10 mouse cellular contexts compared by ENCODE assay signal in the genomic region with DNA sequence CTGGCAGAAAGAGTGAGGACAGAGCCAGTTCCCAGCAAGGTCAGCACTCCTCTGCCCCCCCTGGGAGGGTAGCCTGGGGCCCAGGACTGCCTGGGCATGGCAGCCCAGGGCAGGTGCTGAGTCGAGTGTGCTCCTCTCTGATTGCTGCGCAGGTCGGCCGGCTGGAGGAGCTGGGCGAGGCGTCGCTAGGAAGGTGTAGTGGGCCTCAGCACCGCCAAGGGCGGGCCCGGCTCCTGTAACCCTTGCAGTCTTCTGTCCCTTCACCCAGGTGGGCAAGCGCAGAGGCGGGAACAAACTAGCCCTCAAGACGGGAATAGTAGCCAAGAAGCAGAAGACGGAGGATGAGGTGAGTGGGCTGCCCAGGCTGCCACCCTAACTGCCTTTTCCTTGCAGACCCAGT. TPM values are rescaled to one million over a fixed set of nuclear protein-coding genes. Genes with fewer than 3 reads are reported as not detected.
DNase-seq lines count a peak whose midpoint lies in the region; ATAC-seq and TF ChIP-seq lines count a peak whose summit lies in the region.
"Had no signal": no experiment of that assay in that cellular context is flagged by ENCODE, and none has a peak within 500 bp of the region (broad histone marks: within the 10 kb centered on the region; RNA-seq: fewer than 3 reads in every experiment).

No protein-coding gene starts in this region.

- intact Hi-C loops in gastrocnemius, postnatal 36 days (cut with DNase I): no loop called here

- no peak overlapping the region for H3K9ac ChIP-seq in intestine, postnatal 0 days (ENCODE audit: low read depth, low read length)
- H3K9ac ChIP-seq in stomach, embryonic 15.5 days: 0 out of 2 replicates have a peak overlapping the region, but pooled peaks have one; percentile 4

- H3K27me3 ChIP-seq in cerebellum, adult 2 months (ENCODE audit: control insufficient read depth, insufficient read depth, low read length): no peaks in the 10 kb centered on the region
- no peaks in the 10 kb centered on the region for H3K27me3 ChIP-seq in megakaryocyte, embryonic 14.5 days (replicated peaks)
- no peaks in the 10 kb centered on the region for H3K27me3 ChIP-seq in intestine, postnatal 0 days (replicated peaks; ENCODE audit: control insufficient read depth, insufficient read depth, low read length)
- no peaks in the 10 kb centered on the region for H3K27me3 ChIP-seq in stomach, embryonic 15.5 days (replicated peaks)

- no peak for TF ChIP-seq CTCF in cerebellum, adult 2 months (IDR thresholded peaks at IDR 0.05; ENCODE audit: borderline replicate concordance, insufficient read depth, low read depth, low read length)
- TF ChIP-seq CTCF in intestine, postnatal 0 days (IDR thresholded peaks at IDR 0.05; ENCODE audit: low read depth): no peak

- TF ChIP-seq POLR2A in cerebellum, adult 2 months (IDR thresholded peaks at IDR 0.05; ENCODE audit: borderline replicate concordance, insufficient read depth, low read length): no peak

- DNase-seq in cerebellum, adult 9-11 months: peak; percentile 49
- DNase-seq in cerebellum, adult 2 months: no peak
- no peak for DNase-seq in gastrocnemius, postnatal 36 days
- DNase-seq in adrenal gland, postnatal 36 days: no peak
- DNase-seq: thymus, postnatal 14 days had no signal

- H3K4me1 ChIP-seq in cerebellum, adult 2 months (ENCODE audit: control insufficient read depth, insufficient read depth, low read length): peaks cover 6% of the 10 kb centered on the region
- H3K4me1 ChIP-seq in megakaryocyte, embryonic 14.5 days: peaks cover 58% of the 10 kb centered on the region
- 0 out of 2 replicates have a peak, but pooled peaks cover 5% of the 10 kb centered on the region for H3K4me1 ChIP-seq in intestine, postnatal 0 days (replicated peaks; ENCODE audit: control insufficient read depth, insufficient read depth, low read length)
- peaks cover 28% of the 10 kb centered on the region for H3K4me1 ChIP-seq in stomach, embryonic 15.5 days

- peak overlapping the region; percentile 91 for H3K4me2 ChIP-seq in intestine, postnatal 0 days (replicated peaks; ENCODE audit: low read depth)
- H3K4me2 ChIP-seq in stomach, embryonic 15.5 days: peak overlapping the region; percentile 50

- WGBS in cerebellum, adult 2 months: 81% methylated on average over 14 of the region's 14 CpGs
- 57% methylated on average over 14 of the region's 14 CpGs for WGBS in intestine, postnatal 0 days
- 81% methylated on average over 14 of the region's 14 CpGs for WGBS in stomach, embryonic 15.5 days

- no peak for ATAC-seq in megakaryocyte, adult 5-6 weeks (ENCODE audit: poor library complexity, severe bottlenecking)
- ATAC-seq in intestine, postnatal 0 days: no peak
- ATAC-seq in stomach, embryonic 15.5 days (ENCODE audit: insufficient read depth, low FRiP score, low read depth): no peak

- H3K4me3 ChIP-seq in cerebellum, adult 2 months (replicated peaks; ENCODE audit: insufficient read depth, low read depth, low read length): no peak overlapping the region
- peak overlapping the region; percentile 99 for H3K4me3 ChIP-seq in megakaryocyte, embryonic 14.5 days (replicated peaks)
- 0 out of 2 replicates have a peak overlapping the region, but pooled peaks have one; percentile 99 for H3K4me3 ChIP-seq in intestine, postnatal 0 days (ENCODE audit: low read depth, low read length)
- no peak overlapping the region for H3K4me3 ChIP-seq in stomach, embryonic 15.5 days (replicated peaks)

- H3K27ac ChIP-seq in cerebellum, adult 2 months (ENCODE audit: insufficient read depth, low read length): no peak overlapping the region
- peak overlapping the region; percentile 41; the same call in 1 of the 2 replicates for H3K27ac ChIP-seq in intestine, postnatal 0 days (ENCODE audit: low read depth, low read length)
- no peak overlapping the region for H3K27ac ChIP-seq in stomach, embryonic 15.5 days

- no peaks in the 10 kb centered on the region for H3K9me3 ChIP-seq in megakaryocyte, embryonic 14.5 days
- H3K9me3 ChIP-seq in intestine, postnatal 0 days (ENCODE audit: control insufficient read depth): no peaks in the 10 kb centered on the region
- H3K9me3 ChIP-seq in stomach, embryonic 15.5 days: no peaks in the 10 kb centered on the region

- peaks cover 55% of the 10 kb centered on the region for H3K36me3 ChIP-seq in megakaryocyte, embryonic 14.5 days (replicated peaks; ENCODE audit: low read length)
- peaks cover 21% of the 10 kb centered on the region for H3K36me3 ChIP-seq in intestine, postnatal 0 days (ENCODE audit: control insufficient read depth, insufficient read depth)
- H3K36me3 ChIP-seq in stomach, embryonic 15.5 days: peaks cover 37% of the 10 kb centered on the region

RNA-seq across cellular contexts. Expression of gene Trir, which starts 2.6 kb away (rescaled TPM):
- 138 and 150 TPM in 2 replicates for polyA plus RNA-seq in cerebellum, adult 2 months (2012; rRNA removed)
- polyA plus RNA-seq in megakaryocyte, embryonic 14.5 days (2012; ENCODE audit: insufficient read depth, low replicate concordance): 123 and 539 TPM in 2 replicates
- 138 and 141 TPM in 2 replicates for total RNA-seq in megakaryocyte, adult 5-6 weeks (2015)
- 411 and 422 TPM in 2 replicates for total RNA-seq in megakaryocyte, adult 5-6 weeks (2017)
- 121 and 122 TPM in 2 replicates for polyA plus RNA-seq in intestine, postnatal 0 days (2015; fragmentation: Nextera tagmentation; extraction: Ambion mirVana)
- 104 and 132 TPM in 2 replicates for polyA plus RNA-seq in stomach, embryonic 15.5 days (2015; fragmentation: Nextera tagmentation; extraction: Ambion mirVana)
- total RNA-seq in gastrocnemius, postnatal 36 days (2021): 10 to 100 TPM; 71.9 to 73.6 TPM
- total RNA-seq in adrenal gland, postnatal 36 days (2021): 100 to 1,000 TPM; 157 to 178 TPM

RNA-seq across cellular contexts. Expression of gene Asna1, which starts 4.2 kb away (rescaled TPM):
- polyA plus RNA-seq in cerebellum, adult 2 months (2012; rRNA removed): 291 and 296 TPM in 2 replicates
- polyA plus RNA-seq in megakaryocyte, embryonic 14.5 days (2012; ENCODE audit: insufficient read depth, low replicate concordance): 103 and 181 TPM in 2 replicates
- total RNA-seq in megakaryocyte, adult 5-6 weeks (2015): 52.5 and 64.0 TPM in 2 replicates
- 61.2 and 65.5 TPM in 2 replicates for total RNA-seq in megakaryocyte, adult 5-6 weeks (2017)
- polyA plus RNA-seq in intestine, postnatal 0 days (2015; fragmentation: Nextera tagmentation; extraction: Ambion mirVana): 98.4 and 105 TPM in 2 replicates
- polyA plus RNA-seq in stomach, embryonic 15.5 days (2015; fragmentation: Nextera tagmentation; extraction: Ambion mirVana): 108 and 115 TPM in 2 replicates
- 10 to 100 TPM; 49.7 to 50.8 TPM for total RNA-seq in gastrocnemius, postnatal 36 days (2021)
- 10 to 100 TPM; 91.0 to 93.4 TPM for total RNA-seq in adrenal gland, postnatal 36 days (2021)

RNA-seq across cellular contexts. Expression of gene Tnpo2, which starts 7.4 kb away (rescaled TPM):
- polyA plus RNA-seq in cerebellum, adult 2 months (2012; rRNA removed): 92.0 and 97.9 TPM in 2 replicates
- 5.1 and 5.3 TPM in 2 replicates for polyA plus RNA-seq in megakaryocyte, embryonic 14.5 days (2012; ENCODE audit: insufficient read depth, low replicate concordance)
- total RNA-seq in megakaryocyte, adult 5-6 weeks (2015): 13.2 and 18.8 TPM in 2 replicates
- 13.1 and 17.7 TPM in 2 replicates for total RNA-seq in megakaryocyte, adult 5-6 weeks (2017)
- 9.8 and 10.9 TPM in 2 replicates for polyA plus RNA-seq in intestine, postnatal 0 days (2015; fragmentation: Nextera tagmentation; extraction: Ambion mirVana)
- 26.9 and 31.9 TPM in 2 replicates for polyA plus RNA-seq in stomach, embryonic 15.5 days (2015; fragmentation: Nextera tagmentation; extraction: Ambion mirVana)
- total RNA-seq in gastrocnemius, postnatal 36 days (2021): 10 to 100 TPM; 29.3 to 29.7 TPM
- total RNA-seq in adrenal gland, postnatal 36 days (2021): 10 to 100 TPM; 76.4 to 88.2 TPM

RNA-seq across cellular contexts. Expression of gene Best2, which starts 14.9 kb away (rescaled TPM):
- 0.06 and 0.07 TPM in 2 replicates for polyA plus RNA-seq in cerebellum, adult 2 months (2012; rRNA removed)
- 0.27 TPM in 1 of 2 replicates, not detected in the other for polyA plus RNA-seq in megakaryocyte, embryonic 14.5 days (2012; ENCODE audit: insufficient read depth, low replicate concordance)
- 0.07 TPM in 1 of 2 replicates, not detected in the other for total RNA-seq in megakaryocyte, adult 5-6 weeks (2015)
- not detected in 2 replicates for total RNA-seq in megakaryocyte, adult 5-6 weeks (2017)
- polyA plus RNA-seq in intestine, postnatal 0 days (2015; fragmentation: Nextera tagmentation; extraction: Ambion mirVana): 0.66 TPM in 1 of 2 replicates, not detected in the other
- polyA plus RNA-seq in stomach, embryonic 15.5 days (2015; fragmentation: Nextera tagmentation; extraction: Ambion mirVana): 0.23 and 0.49 TPM in 2 replicates
- total RNA-seq in gastrocnemius, postnatal 36 days (2021): not detected
- total RNA-seq in adrenal gland, postnatal 36 days (2021): not detected
- total RNA-seq: hematopoietic stem cell, adult 5-6 weeks had no signal

RNA-seq across cellular contexts. Expression of gene Fbxw9, which starts 30.6 kb away (rescaled TPM):
- polyA plus RNA-seq in cerebellum, adult 2 months (2012; rRNA removed): 27.7 and 29.3 TPM in 2 replicates
- polyA plus RNA-seq in megakaryocyte, embryonic 14.5 days (2012; ENCODE audit: insufficient read depth, low replicate concordance): 14.6 and 15.5 TPM in 2 replicates
- 2.1 and 4.1 TPM in 2 replicates for total RNA-seq in megakaryocyte, adult 5-6 weeks (2015)
- total RNA-seq in megakaryocyte, adult 5-6 weeks (2017): 3.0 and 3.2 TPM in 2 replicates
- polyA plus RNA-seq in intestine, postnatal 0 days (2015; fragmentation: Nextera tagmentation; extraction: Ambion mirVana): 22.1 and 25.8 TPM in 2 replicates
- 29.0 and 29.4 TPM in 2 replicates for polyA plus RNA-seq in stomach, embryonic 15.5 days (2015; fragmentation: Nextera tagmentation; extraction: Ambion mirVana)
- total RNA-seq in gastrocnemius, postnatal 36 days (2021): 1 to 10 TPM; 1.4 to 2.4 TPM
- total RNA-seq in adrenal gland, postnatal 36 days (2021): 10 to 100 TPM; 13.0 to 20.5 TPM

Comparison
In these comparisons a context has a peak if more than half of its experiments do, and no peak if none do; other contexts are left out.
1. H3K4me3 ChIP-seq: peak in megakaryocyte, embryonic 14.5 days (single experiment) and intestine, postnatal 0 days (single experiment); none in cerebellum, adult 2 months (single experiment) and stomach, embryonic 15.5 days (single experiment).